Mouse (Mus musculus): ENCODE measurements around the gene Triap1. TPM values are rescaled to one million over a fixed set of nuclear protein-coding genes. Genes with fewer than 3 reads are reported as not detected.
"Not testable (repeated sequence)": the region's sequence is repeated elsewhere in the genome, so short reads cannot be mapped to it uniquely, and the experiment has no call there.

Gene Triap1
- polyA plus RNA-seq (2015; fragmentation: Nextera tagmentation; extraction: Ambion mirVana) = 62.7 and 66.3 TPM in 2 replicates

DNA sequence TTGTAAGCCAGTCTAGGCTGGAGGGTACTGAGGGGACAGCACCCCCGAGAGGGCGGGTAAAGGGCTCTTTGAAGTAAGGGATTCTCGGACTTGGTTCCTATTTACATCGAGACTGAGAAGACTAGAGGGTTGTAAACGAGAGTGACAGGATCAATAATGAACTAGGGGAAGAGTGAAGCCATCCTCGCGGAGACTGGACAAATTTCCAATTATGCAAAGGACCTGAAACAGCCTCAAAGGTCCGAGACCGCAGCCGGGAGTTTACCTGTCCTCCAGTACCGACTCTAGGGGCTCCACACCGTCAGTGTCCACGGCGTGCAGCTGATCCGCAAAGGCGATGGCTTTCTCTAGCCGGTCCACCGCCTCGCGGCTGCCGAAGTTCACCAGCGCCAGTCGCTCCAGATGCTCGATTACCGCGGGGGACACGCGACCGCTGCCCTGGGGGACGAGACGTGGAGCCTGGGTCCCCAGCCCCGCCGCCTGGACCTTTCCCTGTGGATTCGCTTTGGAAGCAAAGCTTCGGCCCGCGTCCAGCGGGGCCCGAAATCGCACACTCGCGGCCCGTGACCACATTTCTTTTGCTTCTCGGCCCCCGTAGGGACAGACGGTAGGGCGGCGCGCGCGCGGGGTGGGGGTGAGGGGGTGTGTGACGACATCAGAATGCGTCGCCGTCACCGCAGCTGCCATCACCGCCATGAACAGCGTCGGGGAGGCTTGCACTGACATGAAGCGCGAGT lies at the start of gene Triap1, which contains the start of gene Gatc:
TSS of gene Triap1 (plus strand) at position 649 of the 737 bp plus-strand sequence.
TSS of gene Gatc (minus strand) at position 602 of the 737 bp plus-strand sequence.
- Histone ChIP-seq H3K36me3 (peaks cover 29% of the 10 kb centered on the region), H3K4me1 (replicated peaks) (peaks cover 9% of the 10 kb centered on the region), H3K27ac (peak within 1 kb of the TSS; percentile 81), H3K27me3 (replicated peaks) (no peaks in the 10 kb centered on the region), H3K9ac (peak within 1 kb of the TSS; percentile 90), H3K4me3 (replicated peaks) (peak within 1 kb of the TSS; percentile 77), H3K9me3 (no peaks in the 10 kb centered on the region), H3K4me2 (replicated peaks) (peak within 1 kb of the TSS; percentile 55)
- ATAC-seq = peak; percentile 94
- WGBS = under 1% methylated on average over 62 of the region's 62 CpGs

DNA sequence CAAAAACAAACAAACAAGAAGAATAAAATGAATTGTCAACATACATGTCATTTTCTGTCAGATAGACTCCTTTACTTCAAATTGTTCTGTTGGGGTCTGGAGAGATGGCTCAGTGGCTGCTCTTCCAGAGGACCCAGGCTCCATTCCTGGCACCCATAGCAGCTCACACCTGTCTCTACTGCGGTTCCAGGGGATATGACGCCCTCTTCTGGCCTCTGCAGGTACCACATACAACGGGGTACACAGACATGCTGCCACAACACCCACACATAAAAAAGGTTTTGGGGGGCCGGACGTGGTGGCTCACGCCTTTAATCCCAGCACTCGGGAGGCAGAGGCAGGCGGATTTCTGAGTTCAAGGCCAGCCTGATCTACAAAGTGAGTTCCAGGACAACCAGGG lies 46.9 kb upstream of the Triap1 start:
- Histone ChIP-seq H3K36me3 (peaks cover 39% of the 10 kb centered on the region), H3K4me1 (replicated peaks) (peaks cover 16% of the 10 kb centered on the region), H3K4me2 (replicated peaks) (no peak overlapping the region), H3K27me3 (replicated peaks) (no peaks in the 10 kb centered on the region), H3K9ac (no peak overlapping the region), H3K27ac (no peak overlapping the region), H3K9me3 (no peaks in the 10 kb centered on the region), H3K4me3 (replicated peaks) (no peak overlapping the region)
- WGBS = 91% methylated on average over 8 of the region's 8 CpGs
- no peak for ATAC-seq

DNA sequence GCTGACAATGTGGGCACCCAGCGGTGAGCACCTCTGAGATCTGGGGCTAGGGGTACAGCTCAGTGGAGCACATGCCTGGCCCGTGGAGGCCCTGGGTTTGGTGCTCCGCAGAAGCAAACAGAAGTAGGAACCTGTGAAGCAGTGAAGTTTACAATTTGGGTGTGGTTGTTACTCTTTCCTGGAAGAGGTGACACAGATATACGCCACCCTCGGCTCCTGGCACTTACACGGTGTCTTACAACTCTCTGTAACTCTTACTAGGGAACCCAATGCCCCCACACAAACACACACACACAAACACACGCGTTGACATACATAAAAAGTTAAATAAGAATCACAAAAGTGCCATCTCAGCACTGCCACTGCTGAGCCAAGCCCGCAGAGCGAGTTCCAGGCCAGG lies 44.7 kb upstream of the Triap1 start:
- Histone ChIP-seq H3K36me3 (peaks cover 27% of the 10 kb centered on the region), H3K27ac (0 out of 2 replicates have a peak overlapping the region, but pooled peaks have one; percentile 1)

DNA sequence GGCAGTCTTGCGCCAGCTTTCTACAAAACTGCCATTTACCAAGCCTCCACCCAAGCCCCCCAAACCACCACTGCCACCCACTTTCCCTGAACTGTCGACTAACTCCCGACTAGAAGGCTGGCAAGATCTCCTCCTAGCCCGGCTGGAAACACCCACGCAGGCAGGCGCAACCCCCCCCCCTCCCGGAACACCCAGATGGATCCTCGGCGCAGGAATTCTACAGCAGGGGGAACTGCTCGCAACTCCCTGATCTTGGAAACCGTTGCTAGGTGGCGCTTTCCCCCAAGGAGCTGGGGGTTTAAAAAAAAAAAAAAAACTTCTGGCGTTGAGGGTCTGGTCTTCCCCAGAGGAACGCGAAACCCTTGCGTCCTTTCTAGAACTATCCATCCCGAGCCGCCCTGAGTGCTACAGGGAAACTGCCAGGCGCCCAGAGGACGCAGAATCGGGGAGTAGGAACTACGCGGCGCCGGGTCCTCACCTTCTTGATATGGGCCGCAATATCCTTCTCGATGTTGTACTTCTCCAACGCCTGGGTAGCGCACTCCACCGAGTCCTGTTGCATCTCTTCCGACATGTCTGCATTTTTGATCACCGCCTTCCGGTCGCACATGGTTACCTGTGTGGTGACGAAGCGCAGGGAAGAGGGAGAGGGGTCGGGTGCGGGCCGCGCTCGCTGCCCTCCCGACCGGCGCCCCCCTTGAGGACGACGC lies 40.8 kb upstream of the Triap1 start:
- peak; percentile 1 for ATAC-seq

More for the DNA sequence above, 44.7 kb upstream of the Triap1 start:
- 70% methylated on average over 10 of the region's 10 CpGs for WGBS
- peaks cover 19% of the 10 kb centered on the region for H3K4me1 ChIP-seq (replicated peaks)
- no peaks in the 10 kb centered on the region for H3K27me3 ChIP-seq (replicated peaks)
- no peak overlapping the region for H3K4me3 ChIP-seq (replicated peaks)
- H3K9ac ChIP-seq = no peak overlapping the region
- H3K4me2 ChIP-seq (replicated peaks) = no peak overlapping the region
- no peaks in the 10 kb centered on the region for H3K9me3 ChIP-seq
- ATAC-seq = no peak

DNA sequence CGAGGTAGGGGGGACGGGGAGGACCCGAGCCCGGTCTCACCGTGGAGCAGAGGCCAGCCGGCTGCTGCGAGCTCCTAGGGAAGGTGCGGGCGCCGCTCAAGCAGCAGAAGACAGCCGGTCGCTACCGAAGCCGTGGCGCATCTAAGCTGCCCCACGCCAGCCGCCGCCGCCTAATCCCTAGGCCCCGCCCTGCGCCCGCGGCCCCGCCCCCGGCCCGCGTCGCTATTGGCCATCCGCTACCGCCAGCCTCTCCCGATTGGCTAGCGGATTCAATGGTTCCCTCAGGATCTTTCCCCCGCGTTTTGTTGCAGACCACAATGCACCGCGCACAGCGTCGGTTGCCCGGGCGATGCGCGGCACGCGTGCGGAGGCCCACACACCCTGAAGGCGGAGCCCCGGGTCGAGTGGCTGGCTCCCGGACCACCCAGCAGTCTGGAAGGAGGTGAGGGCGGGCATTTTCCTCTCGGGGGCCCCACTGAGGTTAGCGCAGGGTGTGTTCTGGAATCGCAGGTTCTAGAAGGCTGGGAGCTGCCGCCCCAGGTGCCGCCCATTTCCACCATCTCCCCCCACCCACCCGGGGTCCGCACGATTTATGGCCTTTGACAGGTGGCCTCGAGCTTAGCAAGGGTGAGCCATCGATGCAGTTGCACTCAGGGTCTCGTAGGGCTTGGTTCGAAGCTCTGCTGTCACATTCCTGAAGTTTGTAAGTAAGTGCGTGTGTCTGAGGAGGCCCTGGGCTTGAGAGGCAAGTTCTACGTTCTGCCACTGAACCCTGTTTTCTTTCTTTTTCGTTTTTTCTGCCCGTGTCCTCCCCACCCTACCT lies 40.0 kb upstream of the Triap1 start, which contains the start of gene Dynll1:
TSS of gene Dynll1 (minus strand) at position 208 of the 823 bp plus-strand sequence.
- WGBS = under 1% methylated on average over 65 of the region's 66 CpGs
- peak within 1 kb of the TSS; percentile 94 for H3K27ac ChIP-seq

More for the DNA sequence above, 40.8 kb upstream of the Triap1 start:
- H3K9me3 ChIP-seq = no peaks in the 10 kb centered on the region
- peaks cover 24% of the 10 kb centered on the region for H3K36me3 ChIP-seq
- peak overlapping the region; percentile 95 for H3K4me3 ChIP-seq (replicated peaks)
- peak overlapping the region; percentile 90 for H3K9ac ChIP-seq
- peaks cover 23% of the 10 kb centered on the region for H3K4me1 ChIP-seq (replicated peaks)
- H3K4me2 ChIP-seq (replicated peaks) = peak overlapping the region; percentile 49
- H3K27me3 ChIP-seq (replicated peaks) = no peaks in the 10 kb centered on the region
- H3K27ac ChIP-seq = peak overlapping the region; percentile 94
- under 1% methylated on average over 45 of the region's 46 CpGs for WGBS

DNA sequence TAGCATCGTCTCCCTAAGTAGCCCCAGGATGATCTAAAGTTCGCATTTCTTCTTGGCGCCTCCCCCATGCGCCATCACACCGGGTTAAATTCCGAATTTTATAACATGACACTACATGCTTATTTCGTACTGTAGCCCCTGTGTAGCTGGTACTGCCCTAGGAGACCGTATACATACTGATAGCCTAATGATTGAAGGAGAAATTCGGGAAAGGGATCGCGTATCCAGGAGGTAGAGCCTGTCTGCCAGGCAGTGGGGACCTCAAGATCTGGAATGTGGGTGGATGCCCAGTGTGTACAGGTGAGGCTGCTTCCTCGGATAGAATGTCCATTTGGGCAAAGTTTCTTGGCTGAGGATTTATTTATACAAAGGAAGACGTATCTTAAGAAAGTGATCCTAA lies 39.4 kb upstream of the Triap1 start:
- Histone ChIP-seq H3K27ac (peak overlapping the region; percentile 73), H3K36me3 (peaks cover 14% of the 10 kb centered on the region), H3K9ac (peak overlapping the region; percentile 49), H3K4me3 (replicated peaks) (peak overlapping the region; percentile 95), H3K27me3 (replicated peaks) (no peaks in the 10 kb centered on the region), H3K4me1 (replicated peaks) (peaks cover 18% of the 10 kb centered on the region), H3K9me3 (no peaks in the 10 kb centered on the region), H3K4me2 (replicated peaks) (peak overlapping the region; percentile 88)
- ATAC-seq = no peak
- 19% methylated on average over 13 of the region's 13 CpGs for WGBS

More for the DNA sequence above, 40.0 kb upstream of the Triap1 start, which contains the start of gene Dynll1:
- peak; percentile 98 for ATAC-seq
- Histone ChIP-seq H3K4me2 (replicated peaks) (peak within 1 kb of the TSS; percentile 88), H3K9ac (peak within 1 kb of the TSS; percentile 90), H3K36me3 (peaks cover 17% of the 10 kb centered on the region), H3K4me3 (replicated peaks) (peak within 1 kb of the TSS; percentile 95), H3K9me3 (no peaks in the 10 kb centered on the region), H3K4me1 (replicated peaks) (peaks cover 23% of the 10 kb centered on the region), H3K27me3 (replicated peaks) (no peaks in the 10 kb centered on the region)

DNA sequence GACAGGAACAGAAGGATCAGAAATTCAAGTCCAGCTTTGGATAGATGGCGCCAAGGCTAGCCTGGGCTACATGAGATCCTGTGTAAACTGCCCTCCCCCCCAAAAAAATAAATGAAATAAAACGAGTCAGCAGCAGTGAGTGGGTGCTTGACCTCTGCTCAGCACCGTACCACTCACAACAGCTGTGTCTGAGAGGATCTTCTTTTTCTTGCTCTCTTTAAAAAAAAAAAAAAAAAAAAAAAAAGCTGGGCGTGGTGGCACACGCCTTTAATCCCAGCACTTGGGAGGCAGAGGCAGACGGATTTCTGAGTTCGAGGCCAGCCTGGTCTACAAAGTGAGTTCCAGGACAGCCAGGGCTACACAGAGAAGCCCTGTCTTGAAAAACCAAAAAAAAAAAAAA lies 38.8 kb upstream of the Triap1 start:
- peaks cover 18% of the 10 kb centered on the region for H3K4me1 ChIP-seq (replicated peaks)
- H3K4me2 ChIP-seq (replicated peaks); ATAC-seq; H3K27ac ChIP-seq; H3K9me3 ChIP-seq; H3K4me3 ChIP-seq (replicated peaks); H3K9ac ChIP-seq; H3K27me3 ChIP-seq (replicated peaks): not testable (repeated sequence)
- peaks cover 12% of the 10 kb centered on the region for H3K36me3 ChIP-seq
- 84% methylated on average over 7 of the region's 7 CpGs for WGBS

DNA sequence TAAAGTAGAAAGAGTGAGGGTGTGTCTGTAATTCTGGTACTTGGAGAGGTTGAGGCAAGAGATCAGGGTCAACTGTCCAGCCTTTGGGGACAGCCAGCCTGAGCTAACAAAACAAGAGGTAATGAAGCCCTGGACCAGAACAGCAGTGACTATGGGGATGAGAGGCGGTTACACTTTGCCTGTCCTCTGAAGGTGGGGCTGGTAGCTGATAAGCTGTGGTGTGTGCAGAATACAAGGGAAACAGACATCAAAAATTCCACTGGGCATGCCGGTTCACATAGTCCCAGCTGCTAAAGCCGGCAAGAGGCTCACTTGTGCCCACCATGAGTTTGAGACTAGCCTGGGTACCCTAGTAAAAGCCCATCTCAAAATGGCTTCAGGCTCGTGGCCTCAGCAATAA lies 28.7 kb upstream of the Triap1 start:
- no peak overlapping the region for H3K4me2 ChIP-seq (replicated peaks)
- ATAC-seq = peak; percentile 23; the same call in 1 of the 2 replicates
- H3K9me3 ChIP-seq = no peaks in the 10 kb centered on the region
- WGBS = 68% methylated on average over 4 of the region's 4 CpGs
- no peak overlapping the region for H3K4me3 ChIP-seq (replicated peaks)
- H3K27me3 ChIP-seq (replicated peaks) = no peaks in the 10 kb centered on the region
- H3K4me1 ChIP-seq (replicated peaks) = peaks cover 24% of the 10 kb centered on the region
- H3K36me3 ChIP-seq = no peaks in the 10 kb centered on the region
- H3K9ac ChIP-seq = no peak overlapping the region
- H3K27ac ChIP-seq = no peak overlapping the region

DNA sequence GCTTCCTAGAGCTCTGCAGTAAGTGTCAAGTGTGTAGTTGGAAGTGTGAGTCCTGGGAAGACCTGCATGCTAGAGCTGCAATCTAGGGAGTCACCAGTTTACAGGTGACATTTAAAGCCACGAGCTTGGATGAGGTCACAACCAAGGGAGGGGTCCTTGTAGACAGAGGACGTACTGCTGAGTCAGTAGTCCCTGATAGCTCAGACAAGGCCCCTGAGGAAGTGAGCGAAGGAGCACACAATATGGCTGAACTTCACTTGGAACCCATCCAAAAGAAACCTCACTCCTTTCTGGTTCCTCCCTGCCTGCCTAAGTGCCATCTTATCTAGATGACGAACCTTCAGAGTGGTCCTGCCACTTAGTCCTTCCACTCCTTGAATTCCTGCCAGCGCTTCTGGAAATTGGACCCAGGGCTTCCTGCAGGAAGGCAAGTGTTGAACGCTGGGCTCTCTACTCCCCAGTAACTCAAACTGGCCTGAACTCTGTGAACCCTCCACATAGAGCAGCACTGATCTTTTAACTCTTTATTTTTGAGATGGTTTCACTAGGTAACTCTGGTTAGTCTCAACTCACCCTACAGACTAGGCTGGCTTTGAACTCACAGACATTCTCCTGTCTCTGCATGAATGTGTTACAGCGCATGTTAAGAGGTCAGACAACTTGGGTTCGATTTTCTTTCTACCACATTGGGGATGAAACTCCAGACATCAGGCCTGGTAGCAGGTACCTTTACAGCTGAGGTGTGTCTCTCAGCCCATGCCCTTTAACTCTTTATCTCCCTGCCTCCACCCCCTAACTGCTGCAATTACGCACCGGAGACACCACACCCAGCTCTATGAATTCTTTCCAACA lies 28.0 kb upstream of the Triap1 start:
- no peaks in the 10 kb centered on the region for H3K27me3 ChIP-seq (replicated peaks)
- H3K36me3 ChIP-seq = no peaks in the 10 kb centered on the region
- ATAC-seq = peak; percentile 68
- peaks cover 31% of the 10 kb centered on the region for H3K4me1 ChIP-seq (replicated peaks)
- no peak overlapping the region for H3K4me3 ChIP-seq (replicated peaks)
- H3K9me3 ChIP-seq = no peaks in the 10 kb centered on the region
- peak overlapping the region; percentile 30; the same call in 1 of the 2 replicates for H3K4me2 ChIP-seq (replicated peaks)
- H3K27ac ChIP-seq = peak overlapping the region; percentile 58
- 52% methylated on average over 10 of the region's 10 CpGs for WGBS
- H3K9ac ChIP-seq = no peak overlapping the region

DNA sequence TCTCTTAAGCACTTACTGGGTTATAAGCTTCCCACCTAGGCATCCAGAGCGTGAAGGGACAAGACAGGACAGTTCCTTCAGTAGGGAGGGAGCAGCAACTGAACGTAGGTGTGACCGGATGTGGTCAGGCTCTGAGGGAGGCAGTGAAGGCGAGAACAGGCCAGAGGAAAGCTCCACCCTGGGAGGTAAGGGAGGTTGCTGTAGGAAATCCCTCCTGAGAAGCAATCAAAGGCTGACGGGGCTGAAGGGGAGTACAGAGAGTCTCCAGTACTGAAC lies 27.4 kb upstream of the Triap1 start:
- Histone ChIP-seq H3K4me3 (replicated peaks) (no peak overlapping the region), H3K4me2 (replicated peaks) (peak overlapping the region; percentile 30; the same call in 1 of the 2 replicates), H3K9me3 (no peaks in the 10 kb centered on the region), H3K27ac (peak overlapping the region; percentile 58; the same call in 1 of the 2 replicates), H3K27me3 (replicated peaks) (no peaks in the 10 kb centered on the region), H3K36me3 (no peaks in the 10 kb centered on the region), H3K4me1 (replicated peaks) (peaks cover 34% of the 10 kb centered on the region), H3K9ac (no peak overlapping the region)
- ATAC-seq = peak; percentile 20
- WGBS = 33% methylated on average over 5 of the region's 5 CpGs

DNA sequence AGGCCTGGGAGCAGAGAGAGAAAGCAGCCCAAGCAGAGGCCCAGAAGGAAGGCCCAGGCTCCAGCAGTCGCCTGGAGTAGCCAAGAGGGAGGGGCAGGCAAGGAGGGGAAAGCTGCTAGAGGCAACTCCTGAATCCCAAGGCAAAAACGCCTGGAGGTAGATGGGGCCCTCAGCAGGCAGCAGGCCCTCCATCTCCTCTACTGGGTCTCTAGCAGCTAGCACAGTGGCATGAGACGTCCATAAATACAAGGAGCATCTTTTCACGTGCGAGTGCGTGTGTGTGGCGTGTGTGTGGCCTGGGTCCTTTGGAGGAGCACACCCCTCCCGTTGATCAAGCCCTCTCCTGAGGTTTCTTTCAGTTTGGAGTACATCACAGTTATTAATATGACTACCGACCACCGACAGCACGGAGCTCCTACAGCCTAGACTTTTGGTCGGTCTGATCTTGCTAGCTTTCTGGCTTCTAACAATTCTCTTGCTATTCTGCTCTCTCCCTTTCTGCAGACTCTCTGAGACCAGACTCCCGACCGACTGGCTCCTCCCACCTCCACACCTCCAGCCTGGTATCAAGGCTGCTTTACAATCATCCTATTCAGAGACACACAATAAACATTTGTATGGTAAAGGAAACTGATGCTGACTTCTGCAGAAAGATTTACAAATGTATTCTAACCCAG lies 23.9 kb upstream of the Triap1 start:
- Histone ChIP-seq H3K4me3 (replicated peaks) (no peak overlapping the region), H3K36me3 (no peaks in the 10 kb centered on the region), H3K27ac (peak overlapping the region; percentile 94), H3K9me3 (no peaks in the 10 kb centered on the region), H3K27me3 (replicated peaks) (no peaks in the 10 kb centered on the region), H3K4me2 (replicated peaks) (peak overlapping the region; percentile 40), H3K4me1 (replicated peaks) (peaks cover 41% of the 10 kb centered on the region), H3K9ac (peak overlapping the region; percentile 26)
- 13% methylated on average over 14 of the region's 14 CpGs for WGBS
- ATAC-seq = peak; percentile 50

All from intestine, embryonic 15.5 days (tissue).